Mouse (Mus musculus): ENCODE results near the gene Rabl3.

GRCm38 (mm10) chr16:37590921-37591320 lies 51.2 kb downstream of the Rabl3 start:
- TF ChIP-seq CTCF (IDR thresholded peaks at IDR 0.05; ENCODE audit: control insufficient read depth, insufficient read depth, insufficient read length) (no peak), USF1 (IDR thresholded peaks at IDR 0.05; ENCODE audit: low read depth) (no peak), MAX (IDR thresholded peaks at IDR 0.05) (no peak)
